Mouse (Mus musculus) neural tube, embryonic 11.5 days (tissue): ENCODE data around the gene Slc25a25. TPM values are rescaled to one million over a fixed set of nuclear protein-coding genes. Genes with fewer than 3 reads are reported as not detected.

Experiments
- ATAC-seq: fragments of 200-750 bp; cut with Nextera tagmentation; 2 replicates; pipeline ENCODE4 v1.8.0; 2017; ENCODE audit warnings: moderate number of reproducible peaks, mild to moderate bottlenecking, moderate TSS enrichment, moderate library complexity; ENCODE audit not compliant: insufficient read depth, low FRiP score, low TSS enrichment
- DNase-seq: peaks from one replicate; pipeline ENCODE4 v3.0.0-alpha.2; 2015; ENCODE audit warnings: low spot score
- H3K27ac ChIP-seq: fragments of 300-500 bp; sonication (generic); 2 replicates; pipeline ENCODE4 v1.5.1; 2014; ENCODE audit warnings: low read depth, mild to moderate bottlenecking, low read length
- H3K27me3 ChIP-seq: fragments of 300-500 bp; sonication (generic); 2 replicates; pipeline ENCODE4 v1.6.1; 2014; ENCODE audit warnings: mild to moderate bottlenecking, low read length, mixed read lengths; ENCODE audit not compliant: control insufficient read depth, insufficient read depth
- H3K36me3 ChIP-seq: fragments of 300-500 bp; sonication (generic); 2 replicates; pipeline ENCODE4 v1.6.1; 2014; ENCODE audit warnings: mild to moderate bottlenecking, low read length, moderate library complexity, mixed read lengths; ENCODE audit not compliant: control insufficient read depth, insufficient read depth
- H3K4me1 ChIP-seq: fragments of 300-500 bp; sonication (generic); 2 replicates; pipeline ENCODE4 v1.6.1; 2014; ENCODE audit warnings: low read length, mixed read lengths; ENCODE audit not compliant: control insufficient read depth, insufficient read depth
- H3K4me2 ChIP-seq: fragments of 300-500 bp; sonication (generic); 2 replicates; pipeline ENCODE4 v1.6.1; 2014; ENCODE audit warnings: low read depth, mild to moderate bottlenecking, moderate library complexity
- H3K4me3 ChIP-seq: fragments of 300-500 bp; sonication (generic); 2 replicates; pipeline ENCODE4 v1.5.1; 2014; ENCODE audit warnings: low read depth, low read length
- H3K9ac ChIP-seq: fragments of 300-500 bp; sonication (generic); 2 replicates; pipeline ENCODE4 v1.6.1; 2014; ENCODE audit warnings: mild to moderate bottlenecking, low read length
- H3K9me3 ChIP-seq: fragments of 300-500 bp; sonication (generic); 2 replicates; pipeline ENCODE4 v1.6.1; 2016; ENCODE audit warnings: low read length; ENCODE audit not compliant: control insufficient read depth
- WGBS: fragments of 180-500 bp; shearing (Covaris S2); extraction: QIAGEN DNeasy Blood & Tissue Kit; methylation state at CpG from one replicate; pipeline ENCODE4 v1.1.7; 2014; 5-methylcytosine and 5-hydroxymethylcytosine counted together
- polyA plus RNA-seq: library from polyadenylated mRNA; unstranded; fragments of >200 nt; fragmentation: Nextera tagmentation; extraction: Ambion mirVana; gene quantifications from 2 replicates; pipeline ENCODE4 v1.2.1, GENCODE M21; 2014

Gene Slc25a25
- polyA plus RNA-seq, 1 experiment from 2014 or later: 33.5 TPM

DNA sequence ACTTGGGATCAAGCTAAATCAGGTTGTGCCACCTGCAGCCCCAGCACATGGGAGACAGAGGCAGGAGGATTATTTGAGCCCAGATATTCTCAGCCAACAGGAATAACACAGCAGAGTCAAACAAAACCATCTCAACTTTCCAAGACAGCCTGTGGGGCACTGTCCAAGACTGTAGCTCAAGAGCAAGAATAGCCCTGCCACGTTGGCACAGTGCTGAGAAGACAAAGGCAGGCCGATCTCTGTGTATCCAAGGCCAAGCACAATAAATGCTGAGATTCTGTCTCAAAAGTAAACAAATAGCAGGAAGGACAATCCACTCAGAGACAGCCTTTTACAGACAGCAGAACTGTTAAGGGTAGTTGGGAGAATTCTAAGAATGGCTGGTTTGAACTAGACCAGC lies 11.1 kb downstream of the Slc25a25 start:
- WGBS: 60% methylated on average over 2 of the region's 2 CpGs
- Histone ChIP-seq H3K9me3 (no peaks in the 10 kb centered on the region), H3K9ac (no peak overlapping the region), H3K36me3 (no peaks in the 10 kb centered on the region), H3K27ac (no peak overlapping the region), H3K4me1 (no peaks in the 10 kb centered on the region), H3K4me2 (no peak overlapping the region), H3K4me3 (no peak overlapping the region), H3K27me3 (no peaks in the 10 kb centered on the region)
- ATAC-seq: no peak
- no peak for DNase-seq

DNA sequence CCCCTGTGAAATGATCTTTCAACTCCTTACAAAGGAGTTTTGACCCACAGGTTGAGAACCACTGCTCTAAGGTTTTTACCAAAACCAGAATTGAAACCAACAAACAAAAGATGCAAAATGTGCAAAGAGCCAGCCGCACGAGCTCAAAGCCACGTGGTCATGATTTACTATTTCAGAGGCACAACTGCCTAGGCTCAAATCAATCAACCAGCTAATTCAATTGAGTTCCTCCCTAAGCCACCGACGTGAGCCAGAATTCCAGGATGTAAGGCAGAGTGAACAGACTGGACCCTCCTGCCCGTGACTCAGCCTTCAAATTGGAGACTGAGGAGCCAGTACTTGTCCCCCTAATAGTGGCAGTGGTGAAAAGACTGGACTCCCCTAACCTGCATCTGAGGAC lies 12.1 kb downstream of the Slc25a25 start:
- no peak overlapping the region for H3K4me3 ChIP-seq
- no peak overlapping the region for H3K9ac ChIP-seq
- H3K4me1 ChIP-seq: no peaks in the 10 kb centered on the region
- H3K27ac ChIP-seq: no peak overlapping the region
- no peaks in the 10 kb centered on the region for H3K36me3 ChIP-seq
- DNase-seq: no peak
- WGBS: 41% methylated on average over 6 of the region's 6 CpGs
- no peaks in the 10 kb centered on the region for H3K27me3 ChIP-seq
- no peak overlapping the region for H3K4me2 ChIP-seq
- ATAC-seq: no peak
- H3K9me3 ChIP-seq: no peaks in the 10 kb centered on the region

DNA sequence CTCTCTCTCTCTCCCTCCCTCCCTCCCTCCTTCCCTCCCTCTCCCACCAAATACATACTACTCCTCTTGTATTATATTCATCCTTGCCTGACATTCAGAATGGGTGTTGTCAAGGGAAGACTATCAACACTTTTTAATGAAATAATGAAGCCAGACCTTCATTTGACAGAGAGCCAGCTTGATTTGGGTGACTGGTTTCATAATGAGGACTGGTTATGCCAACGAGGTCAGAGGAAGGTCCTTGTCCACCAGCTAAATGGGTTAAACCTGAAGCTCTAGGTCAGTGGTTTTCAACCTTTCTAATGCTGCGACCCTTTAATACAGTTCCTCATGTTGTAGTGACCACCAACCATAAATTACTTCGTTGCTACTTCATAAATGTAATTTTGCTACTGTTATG lies 12.5 kb downstream of the Slc25a25 start:
- H3K9ac ChIP-seq: no peak overlapping the region
- ATAC-seq: no peak
- H3K27ac ChIP-seq: no peak overlapping the region
- DNase-seq: no peak
- H3K4me3 ChIP-seq: no peak overlapping the region
- 80% methylated on average over 3 of the region's 3 CpGs for WGBS
- no peaks in the 10 kb centered on the region for H3K36me3 ChIP-seq
- H3K4me2 ChIP-seq: no peak overlapping the region
- H3K4me1 ChIP-seq: no peaks in the 10 kb centered on the region
- H3K9me3 ChIP-seq: no peaks in the 10 kb centered on the region
- H3K27me3 ChIP-seq: no peaks in the 10 kb centered on the region

DNA sequence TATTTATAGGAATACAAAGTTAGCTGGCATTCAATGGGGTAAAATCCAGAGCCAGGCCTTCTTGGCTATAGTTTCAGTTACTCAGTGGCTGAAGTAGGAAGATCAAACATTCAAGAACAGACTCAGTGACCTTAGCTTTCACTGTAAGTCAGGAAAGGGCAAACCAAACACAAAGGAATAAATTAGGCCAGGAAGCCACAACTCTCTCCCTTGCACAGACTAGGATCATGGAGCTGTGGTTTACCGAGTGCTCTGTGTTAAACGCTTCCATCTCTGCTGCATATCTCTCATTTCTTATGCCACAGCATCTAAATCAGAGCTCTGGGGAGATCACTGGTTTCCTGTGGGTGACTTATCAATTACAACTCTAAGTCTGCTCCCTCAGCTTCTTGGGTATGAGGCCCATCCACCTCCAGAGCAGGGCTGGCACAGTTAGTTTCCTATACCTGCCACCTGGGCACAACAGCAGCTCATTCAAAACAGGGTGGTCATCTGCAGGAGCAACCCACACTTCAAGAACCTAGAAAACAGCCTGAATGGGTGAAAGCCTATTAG lies 13.6 kb downstream of the Slc25a25 start:
- DNase-seq (no peak), ATAC-seq (no peak)
- H3K27ac ChIP-seq: no peak overlapping the region
- H3K9me3 ChIP-seq: no peaks in the 10 kb centered on the region
- H3K4me3 ChIP-seq: no peak overlapping the region
- WGBS: 77% methylated on average over 2 of the region's 2 CpGs
- no peaks in the 10 kb centered on the region for H3K36me3 ChIP-seq
- H3K9ac ChIP-seq: no peak overlapping the region
- no peaks in the 10 kb centered on the region for H3K27me3 ChIP-seq
- H3K4me2 ChIP-seq: no peak overlapping the region
- no peaks in the 10 kb centered on the region for H3K4me1 ChIP-seq

DNA sequence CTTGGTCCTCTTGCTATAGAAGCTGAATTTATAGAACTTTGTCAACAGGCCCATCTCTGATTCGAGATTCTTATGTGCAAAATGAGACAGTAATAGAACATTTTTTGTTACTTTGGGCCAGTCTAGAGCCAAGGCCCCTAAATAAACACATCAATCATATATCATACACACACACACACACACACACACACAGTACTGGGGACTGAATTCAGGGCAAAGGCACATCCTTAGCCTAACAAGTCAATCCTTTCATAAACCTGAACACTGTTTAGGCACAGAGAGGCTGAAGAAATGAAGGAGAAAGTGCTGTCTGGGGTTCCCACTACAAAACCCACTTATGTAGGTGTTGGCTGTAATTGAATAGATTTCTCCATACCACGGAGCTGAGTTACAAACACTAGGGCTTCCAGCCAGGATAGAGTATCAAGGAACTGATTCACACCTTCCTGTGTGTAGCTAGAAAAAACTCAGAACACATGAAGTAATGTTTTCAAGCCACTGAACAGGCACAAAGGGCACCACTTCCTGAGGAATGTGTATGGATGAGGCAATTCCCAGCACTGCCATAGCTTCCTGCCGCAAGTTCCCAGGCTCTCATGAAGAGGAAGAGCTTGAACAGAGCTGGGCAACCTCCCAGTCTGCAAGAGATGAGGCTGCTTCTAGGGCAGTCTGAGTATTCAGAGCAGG lies 14.4 kb downstream of the Slc25a25 start:
- Histone ChIP-seq H3K9me3 (no peaks in the 10 kb centered on the region), H3K27me3 (no peaks in the 10 kb centered on the region), H3K27ac (no peak overlapping the region), H3K9ac (no peak overlapping the region), H3K36me3 (no peaks in the 10 kb centered on the region), H3K4me1 (no peaks in the 10 kb centered on the region), H3K4me2 (no peak overlapping the region), H3K4me3 (no peak overlapping the region)
- ATAC-seq: no peak
- DNase-seq: no peak
- WGBS: 66% methylated on average over 3 of the region's 3 CpGs

DNA sequence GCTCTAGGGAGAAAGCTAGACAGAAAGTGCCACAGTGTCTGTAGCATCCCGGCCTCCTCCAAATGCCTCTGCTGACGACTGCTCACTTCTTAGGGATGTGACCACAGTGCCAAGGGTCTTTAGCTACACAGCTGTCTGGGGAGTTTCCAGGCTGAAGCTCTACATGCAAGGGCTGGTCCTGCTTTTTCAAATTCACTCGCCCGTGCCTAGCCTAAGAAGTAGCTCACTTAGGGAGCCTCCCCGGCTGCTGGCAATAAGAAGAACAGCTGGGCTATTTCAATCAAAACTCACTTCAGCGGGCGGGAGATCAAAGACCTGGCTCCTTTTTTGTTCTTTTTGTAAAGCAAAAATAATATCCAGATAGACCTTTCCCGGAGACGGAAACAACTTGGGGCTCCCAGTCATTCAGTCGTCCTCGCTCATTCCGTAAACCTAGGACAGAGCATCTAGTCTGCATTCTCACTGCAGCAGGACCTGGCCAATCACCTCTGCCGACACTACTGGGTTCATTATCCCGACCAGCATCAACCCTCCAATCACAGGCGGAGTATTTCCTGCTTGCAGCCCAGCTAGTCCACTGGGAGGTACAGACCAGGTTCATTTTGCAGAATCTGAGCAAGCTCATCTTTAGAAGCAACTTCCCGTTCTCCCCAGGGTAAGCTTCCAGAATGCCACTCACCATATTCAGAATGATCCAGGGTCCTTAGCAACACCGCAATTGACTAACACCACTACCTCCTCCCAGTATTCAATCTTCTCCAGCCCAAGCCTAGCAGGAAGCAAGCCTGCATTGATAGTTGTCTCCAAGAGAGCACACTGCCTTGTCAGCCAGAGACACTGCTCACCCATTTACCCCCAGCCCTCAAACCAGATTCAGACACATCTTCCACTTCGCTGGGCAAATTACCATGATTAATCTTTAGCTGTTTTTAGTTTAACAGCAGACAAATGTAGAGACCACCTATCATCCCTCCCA lies 20.3 kb downstream of the Slc25a25 start:
- peak overlapping the region; percentile 85 for H3K27ac ChIP-seq
- H3K36me3 ChIP-seq: no peaks in the 10 kb centered on the region
- peaks cover 19% of the 10 kb centered on the region; the same call in 1 of the 2 replicates for H3K4me1 ChIP-seq
- peak overlapping the region; percentile 35 for H3K4me3 ChIP-seq
- H3K9me3 ChIP-seq: no peaks in the 10 kb centered on the region
- H3K4me2 ChIP-seq: peak overlapping the region; percentile 50
- ATAC-seq (peak; percentile 96), DNase-seq (peak; percentile 87)
- 7% methylated on average over 18 of the region's 18 CpGs for WGBS
- no peaks in the 10 kb centered on the region for H3K27me3 ChIP-seq
- H3K9ac ChIP-seq: peak overlapping the region; percentile 61

DNA sequence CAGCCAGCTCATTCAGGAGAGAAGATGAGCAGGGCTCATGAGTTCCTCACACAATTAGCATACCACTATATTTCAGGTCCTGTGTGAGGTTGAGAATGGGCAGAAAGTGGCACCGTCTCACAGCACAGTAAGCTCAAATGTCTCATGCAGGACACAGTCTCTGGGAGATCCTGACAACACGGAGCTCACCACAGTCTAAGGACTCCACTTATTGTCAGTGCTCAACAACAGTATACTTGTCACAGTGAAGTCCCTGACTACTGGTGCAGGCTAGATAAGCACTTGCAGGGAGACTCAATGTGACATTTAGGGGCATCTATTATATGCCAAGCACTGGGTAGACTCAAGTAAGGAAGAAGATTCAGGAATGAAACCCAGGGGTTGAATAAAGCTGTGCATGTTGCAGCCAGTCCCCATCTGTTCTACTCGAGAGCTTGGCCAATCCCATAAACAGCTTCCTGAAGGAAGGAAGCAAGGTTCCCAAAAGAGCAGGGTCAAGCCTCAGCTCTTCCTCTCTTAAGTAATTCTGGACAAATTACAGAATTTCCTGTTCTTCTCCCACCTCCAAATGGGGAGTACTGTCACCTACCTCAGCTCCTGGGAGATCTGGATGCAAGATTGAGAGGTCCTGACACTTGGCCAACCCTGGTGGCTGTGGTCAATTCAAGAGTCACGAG lies 21.9 kb downstream of the Slc25a25 start:
- Histone ChIP-seq H3K27me3 (no peaks in the 10 kb centered on the region), H3K9ac (no peak overlapping the region; the same call in 1 of the 2 replicates), H3K9me3 (no peaks in the 10 kb centered on the region), H3K27ac (no peak overlapping the region), H3K4me1 (peaks cover 21% of the 10 kb centered on the region; the same call in 1 of the 2 replicates), H3K4me3 (no peak overlapping the region), H3K36me3 (no peaks in the 10 kb centered on the region; the same call in 1 of the 2 replicates), H3K4me2 (peak overlapping the region; percentile 24; the same call in 1 of the 2 replicates)
- WGBS: 74% methylated on average over 4 of the region's 4 CpGs
- no peak for ATAC-seq
- no peak for DNase-seq

DNA sequence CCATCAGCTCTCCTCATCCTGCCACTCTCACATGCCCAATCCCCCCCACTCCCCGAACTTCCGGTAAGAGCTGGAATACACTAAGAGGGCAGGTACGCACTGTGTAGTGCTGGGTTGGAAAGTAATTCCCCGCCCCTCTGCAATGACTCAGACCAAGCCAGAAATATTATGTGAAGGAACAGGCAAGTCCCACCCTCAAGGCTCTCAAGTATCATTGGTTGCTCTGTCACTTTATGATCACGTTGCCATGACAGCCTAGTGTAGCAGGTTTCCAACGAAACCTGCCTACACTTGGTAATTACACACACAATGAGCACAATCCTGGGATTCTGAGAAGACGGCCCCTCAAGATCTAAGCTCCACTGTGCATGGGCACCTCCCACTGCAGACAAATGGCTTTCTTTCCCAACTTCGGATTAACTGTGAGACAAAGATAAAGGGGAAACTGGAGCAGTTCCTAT lies 23.0 kb downstream of the Slc25a25 start:
- Histone ChIP-seq H3K4me2 (peak overlapping the region; percentile 25), H3K27me3 (no peaks in the 10 kb centered on the region), H3K9me3 (no peaks in the 10 kb centered on the region), H3K4me3 (no peak overlapping the region), H3K36me3 (no peaks in the 10 kb centered on the region; the same call in 1 of the 2 replicates), H3K27ac (no peak overlapping the region; the same call in 1 of the 2 replicates), H3K4me1 (peaks cover 31% of the 10 kb centered on the region), H3K9ac (no peak overlapping the region)
- ATAC-seq (no peak), DNase-seq (no peak)
- WGBS: 52% methylated on average over 8 of the region's 8 CpGs
